Mouse (Mus musculus): ENCODE results near the gene Atp8b3.
A peak's percentile ranks its signal among the peaks of the same experiment; 100 is the strongest.

Gene Atp8b3

GRCm38 (mm10) chr10:80519287-80519686, 19.6 kb downstream of the Atp8b3 start:
- no peak for DNase-seq (ENCODE audit: low spot score)

DNA sequence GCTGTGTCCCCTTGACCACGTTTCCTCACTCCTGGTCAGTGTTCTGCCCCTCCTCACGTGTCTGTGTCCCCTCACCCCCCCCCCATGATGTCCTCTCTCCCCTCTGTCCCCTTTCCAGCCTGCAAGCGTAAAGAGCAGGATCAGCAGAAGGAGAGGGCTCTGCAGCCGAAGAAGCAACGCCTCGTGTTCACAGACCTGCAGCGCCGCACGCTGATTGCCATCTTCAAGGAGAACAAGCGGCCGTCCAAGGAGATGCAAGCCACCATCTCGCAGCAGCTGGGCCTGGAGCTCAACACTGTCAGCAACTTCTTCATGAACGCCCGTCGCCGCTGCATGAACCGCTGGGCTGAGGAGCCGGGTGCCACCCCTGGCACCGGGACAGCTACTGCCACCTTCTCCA, 25.2 kb downstream of the Atp8b3 start:
- DNase-seq (ENCODE audit: low spot score) = no peak

DNA sequence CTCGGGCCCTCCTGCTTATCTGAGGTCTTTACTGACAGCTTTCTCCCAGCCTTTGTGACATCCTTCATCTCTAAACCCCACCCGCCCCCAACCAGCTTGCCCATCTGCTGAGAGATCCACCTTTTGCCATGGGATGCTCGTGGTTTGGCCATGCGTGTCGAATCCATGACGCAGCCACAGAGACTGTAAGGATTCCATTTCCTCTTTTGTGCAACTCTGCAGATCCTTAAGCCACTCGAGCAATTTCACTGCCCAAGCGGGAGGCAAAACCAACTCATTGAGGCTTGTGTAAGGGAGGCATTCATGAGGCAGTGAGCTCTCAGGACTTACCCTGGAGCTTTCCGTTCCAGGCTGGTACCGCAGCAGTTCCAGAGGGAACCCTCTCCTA, 28.7 kb downstream of the Atp8b3 start:
- DNase-seq (ENCODE audit: low spot score) = no peak

DNA sequence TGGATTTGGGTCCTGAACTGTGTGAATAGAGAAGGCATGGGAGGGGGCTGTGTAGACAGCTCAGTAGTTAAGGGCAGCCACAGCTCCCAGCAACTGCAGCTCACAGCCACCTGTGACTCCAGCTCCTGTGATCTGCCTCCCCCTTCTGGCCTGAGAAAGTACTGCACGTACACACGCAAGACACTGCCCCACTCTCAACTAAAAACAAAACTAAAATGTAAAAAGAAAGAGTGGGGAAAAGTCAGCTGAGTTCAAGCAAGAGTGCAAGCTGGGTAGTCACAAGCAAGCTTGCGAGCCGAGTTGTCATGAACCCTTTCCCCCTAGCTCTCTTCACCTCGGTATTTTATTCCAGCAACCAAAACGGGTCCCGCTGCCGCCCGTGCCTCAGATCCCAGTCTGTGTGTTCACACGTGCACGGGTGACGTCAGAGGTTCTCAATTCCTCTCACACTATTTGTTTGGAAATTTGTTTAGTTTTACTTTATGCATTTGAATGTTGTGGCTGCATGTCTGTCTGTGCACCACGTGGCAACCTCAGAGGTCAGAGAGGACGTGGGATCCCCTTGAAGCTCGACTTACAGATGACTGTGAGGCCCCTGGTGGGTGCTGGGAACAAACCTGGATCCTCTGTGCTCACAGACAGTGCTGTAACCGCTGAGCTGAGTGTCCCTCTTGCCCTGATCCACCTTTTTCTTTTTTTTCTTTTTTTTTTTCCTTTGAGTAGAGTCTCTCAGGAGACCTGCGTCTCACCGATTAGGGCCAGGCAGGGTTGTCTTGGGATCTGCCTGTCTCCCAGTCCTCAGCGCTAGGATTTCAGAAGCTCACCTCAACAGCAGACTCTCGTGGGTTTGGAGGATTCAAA, 29.3 kb downstream of the Atp8b3 start:
- peak; percentile 26 for DNase-seq (ENCODE audit: low spot score)

GRCm38 (mm10) chr10:80506222-80506621, 32.7 kb downstream of the Atp8b3 start:
- DNase-seq (ENCODE audit: low spot score) = peak; percentile 13

- no peak for DNase-seq (ENCODE audit: low spot score)
Observed at GRCm38 (mm10) chr10:80504724-80505123, 34.2 kb downstream of the Atp8b3 start.

GRCm38 (mm10) chr10:80503599-80504220, 35.2 kb downstream of the Atp8b3 start:
- no peak for DNase-seq (ENCODE audit: low spot score)

DNA sequence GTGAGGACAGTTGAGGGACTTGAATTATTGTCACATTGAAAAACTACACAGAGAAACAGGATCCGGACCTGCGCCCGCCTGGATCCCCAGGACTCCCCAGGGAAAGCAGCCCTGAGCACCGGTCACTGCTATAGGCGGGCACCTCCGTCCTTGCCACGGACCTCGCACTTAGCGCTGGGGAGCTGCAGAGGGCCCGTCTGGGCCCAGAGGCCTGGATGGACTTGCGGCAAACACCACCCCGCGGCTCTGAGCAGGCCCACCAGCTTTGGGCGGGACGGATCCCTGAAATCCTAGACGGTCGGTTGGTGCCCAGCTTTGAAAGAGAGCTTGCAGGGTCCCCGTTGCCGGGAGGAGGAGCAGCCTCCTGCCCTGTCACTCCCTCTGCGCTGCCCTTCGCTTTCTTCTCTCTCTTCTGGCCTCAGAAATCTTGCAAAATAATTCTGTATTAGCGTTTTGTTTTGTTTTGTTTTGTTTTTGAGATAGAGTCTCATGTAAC, 36.1 kb downstream of the Atp8b3 start:
- no peak for DNase-seq (ENCODE audit: low spot score)

DNA sequence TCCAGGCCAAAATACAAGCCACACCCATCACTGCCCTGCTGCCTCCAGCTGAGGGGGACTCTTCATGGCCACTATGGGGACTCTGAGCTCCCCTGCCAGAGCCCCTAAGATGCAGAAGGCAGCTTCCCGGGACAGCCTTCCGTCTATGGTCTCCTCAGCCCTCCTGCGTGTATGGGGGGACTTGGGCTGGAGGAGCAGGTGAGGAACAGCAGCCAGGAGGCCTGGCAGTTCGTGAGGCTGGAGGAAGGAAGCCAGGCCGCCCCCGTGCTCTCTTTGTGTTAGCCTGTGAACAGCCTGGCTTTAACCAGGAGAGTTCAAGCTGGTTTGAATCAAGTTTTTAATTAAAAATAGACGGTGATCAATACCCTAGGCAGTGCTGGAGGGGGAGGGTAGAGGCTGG, 36.6 kb downstream of the Atp8b3 start:
- no peak for DNase-seq (ENCODE audit: low spot score)

- no peak for DNase-seq (ENCODE audit: low spot score)
Observed at GRCm38 (mm10) chr10:80496421-80496820, 42.5 kb downstream of the Atp8b3 start.

DNA sequence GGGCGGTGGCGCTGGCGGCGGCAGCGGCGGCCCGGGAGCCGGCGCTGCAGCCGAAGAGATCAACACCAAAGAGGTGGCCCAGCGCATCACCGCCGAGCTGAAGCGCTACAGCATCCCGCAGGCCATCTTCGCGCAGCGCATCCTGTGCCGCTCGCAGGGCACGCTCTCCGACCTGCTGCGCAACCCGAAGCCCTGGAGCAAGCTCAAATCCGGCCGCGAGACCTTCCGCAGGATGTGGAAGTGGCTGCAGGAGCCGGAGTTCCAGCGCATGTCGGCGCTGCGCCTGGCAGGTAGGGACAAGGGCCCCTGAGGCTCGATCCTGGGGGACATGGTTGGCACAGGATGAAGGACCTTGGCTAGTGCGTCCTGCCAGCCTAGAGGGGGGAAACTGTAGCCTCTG, 43.0 kb downstream of the Atp8b3 start:
- no peak for DNase-seq (ENCODE audit: low spot score)

DNA sequence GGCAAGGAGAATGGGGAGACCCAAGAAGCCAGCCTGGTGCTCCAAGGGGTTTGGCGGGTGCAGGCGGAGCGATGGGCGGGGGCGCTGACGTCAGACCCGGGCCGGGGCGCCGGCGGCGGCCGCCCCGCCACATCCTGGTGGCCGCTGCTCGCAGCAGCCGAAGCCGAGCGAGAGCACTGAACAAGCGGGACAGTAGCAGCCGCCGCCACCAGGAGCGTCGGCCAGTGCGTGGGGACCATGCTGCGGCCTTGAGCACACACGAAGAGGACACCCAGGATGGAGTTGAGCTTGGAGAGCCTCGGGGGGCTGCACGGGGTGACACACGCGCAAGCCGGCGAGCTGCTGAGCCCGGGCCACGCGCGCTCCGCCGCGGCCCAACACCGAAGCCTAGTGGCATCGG, 44.2 kb downstream of the Atp8b3 start, which contains the start of gene Onecut3:
Onecut3 (plus strand) TSS at position 104 of the 400 bp plus-strand sequence.
- DNase-seq (ENCODE audit: low spot score) = no peak

DNA sequence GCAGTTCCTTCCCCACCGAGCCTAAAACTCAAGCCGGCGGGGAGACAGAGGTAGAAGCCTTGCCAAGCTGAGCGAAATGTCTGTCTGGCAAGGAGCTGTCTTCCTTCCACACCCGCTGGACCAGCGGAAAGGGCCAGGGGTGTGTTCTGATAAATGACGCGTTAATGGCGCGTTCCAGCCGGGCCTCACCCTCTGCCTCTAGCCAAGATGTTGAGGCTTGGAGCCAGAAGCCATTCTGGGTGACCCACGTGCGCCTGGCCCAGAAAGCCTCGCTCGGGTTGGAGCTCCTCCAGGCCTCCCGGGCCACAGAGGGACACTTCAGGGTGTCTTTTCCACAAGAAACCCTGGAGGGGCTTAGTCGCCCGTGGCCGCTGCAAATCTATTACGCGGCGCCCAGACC, 48.9 kb downstream of the Atp8b3 start:
- DNase-seq (ENCODE audit: low spot score) = no peak

GRCm38 (mm10) chr10:80486862-80487379, 52.0 kb downstream of the Atp8b3 start:
- DNase-seq (ENCODE audit: low spot score) = no peak

DNA sequence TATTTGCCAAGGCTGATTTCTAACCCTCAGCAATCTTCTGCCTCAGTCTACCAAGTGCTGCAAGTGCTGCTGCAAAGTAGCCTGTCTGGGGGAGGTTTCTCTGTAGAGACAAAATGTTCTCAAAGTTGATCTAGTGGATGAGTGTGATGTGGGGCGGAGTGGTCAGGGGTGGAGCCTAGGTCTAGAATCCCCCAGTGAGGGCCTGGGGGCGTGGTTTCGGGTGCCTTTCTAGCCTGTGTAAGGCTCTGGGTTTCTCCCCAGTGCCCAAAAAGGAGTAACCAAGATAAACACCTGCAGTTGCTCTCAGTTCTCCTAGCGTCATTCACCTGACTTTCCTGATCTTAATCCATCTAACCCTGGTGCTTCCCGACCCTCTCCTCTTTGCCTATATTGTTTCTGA, 57.9 kb downstream of the Atp8b3 start:
- no peak for DNase-seq (ENCODE audit: low spot score)

- DNase-seq (ENCODE audit: low spot score) = no peak
Observed at GRCm38 (mm10) chr10:80478531-80478930, 60.4 kb downstream of the Atp8b3 start.

DNA sequence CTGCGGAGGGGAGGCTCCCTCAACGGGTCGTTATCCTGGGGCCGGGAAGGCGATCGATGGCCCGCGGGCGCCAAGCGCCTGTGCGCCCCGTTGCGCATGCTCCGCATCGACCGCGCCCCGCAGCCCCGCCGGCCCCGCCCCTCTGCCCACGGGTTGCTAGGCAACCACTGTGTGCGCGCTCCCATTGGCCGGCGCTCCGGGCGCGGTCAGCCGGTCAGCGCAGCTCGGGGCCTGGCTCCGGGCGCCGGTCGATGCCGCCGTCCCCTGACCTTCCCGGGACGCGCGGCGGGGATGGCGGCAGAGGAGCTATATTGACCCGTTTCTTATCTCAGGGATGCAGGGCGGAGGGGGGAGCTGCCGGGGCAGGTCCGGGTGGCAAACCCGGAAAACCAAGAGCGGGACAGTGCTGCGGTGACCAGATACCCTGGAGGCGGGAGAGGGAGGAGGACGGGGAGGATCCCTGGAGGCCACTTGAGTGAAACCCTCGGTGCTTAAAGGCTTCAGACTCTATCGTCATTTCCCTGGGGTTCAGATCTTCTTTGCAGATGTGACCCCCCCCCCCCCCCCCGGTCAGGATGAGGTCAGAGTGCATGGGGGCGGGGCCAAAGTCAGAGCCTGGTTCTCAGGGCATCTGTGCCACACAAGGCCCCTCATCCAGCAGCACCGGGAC, 63.5 kb downstream of the Atp8b3 start:
- DNase-seq (ENCODE audit: low spot score) = peak; percentile 74

Data from left cerebral cortex, adult 11 months (tissue).